Mouse (Mus musculus) frontal cortex, postnatal 36 days (tissue): Measurements from ENCODE around the gene Eif2b2.

ENCODE experiments used
- DNase-seq, 2 experiments: peaks; one replicate each; pipeline ENCODE4 v3.0.0; 2022; ENCODE audit warnings: low spot score in 2 of 2

The Eif2b2 gene

GRCm38 (mm10) chr12:85194623-85195018 lies 24.7 kb upstream of the Eif2b2 start:
- peak in 1 of 2 experiments; percentile 35 for DNase-seq

GRCm38 (mm10) chr12:85195086-85195485 lies 24.2 kb upstream of the Eif2b2 start:
- DNase-seq = no peak

- no peak for DNase-seq
These were observed 23.1 kb upstream of the Eif2b2 start for GRCm38 (mm10) chr12:85196191-85196590.

GRCm38 (mm10) chr12:85197371-85197770 lies 21.9 kb upstream of the Eif2b2 start:
- DNase-seq = no peak

GRCm38 (mm10) chr12:85197936-85198335 lies 21.3 kb upstream of the Eif2b2 start:
- no peak for DNase-seq

GRCm38 (mm10) chr12:85199954-85200353 lies 19.3 kb upstream of the Eif2b2 start:
- no peak for DNase-seq

GRCm38 (mm10) chr12:85200929-85201829 lies 18.1 kb upstream of the Eif2b2 start:
- no peak for DNase-seq

GRCm38 (mm10) chr12:85201830-85202147 lies 17.5 kb upstream of the Eif2b2 start:
- DNase-seq = no peak

GRCm38 (mm10) chr12:85202191-85202590 lies 17.1 kb upstream of the Eif2b2 start:
- DNase-seq = no peak

GRCm38 (mm10) chr12:85203699-85204098 lies 15.6 kb upstream of the Eif2b2 start:
- DNase-seq = no peak

- no peak for DNase-seq
These were observed 15.2 kb upstream of the Eif2b2 start for GRCm38 (mm10) chr12:85204105-85204504.

GRCm38 (mm10) chr12:85205425-85205824 lies 13.9 kb upstream of the Eif2b2 start:
- no peak for DNase-seq

- no peak for DNase-seq
These were observed 10.5 kb upstream of the Eif2b2 start for GRCm38 (mm10) chr12:85208687-85209199.

- DNase-seq = no peak
These were observed 4.2 kb upstream of the Eif2b2 start for GRCm38 (mm10) chr12:85215031-85215430.

GRCm38 (mm10) chr12:85217733-85218310 lies 1.5 kb upstream of the Eif2b2 start:
- no peak for DNase-seq

GRCm38 (mm10) chr12:85219905-85220290 lies 617 bp downstream of the Eif2b2 start:
- no peak for DNase-seq

- DNase-seq = no peak
These were observed 7.9 kb downstream of the Eif2b2 start for GRCm38 (mm10) chr12:85227227-85227626.

- DNase-seq = peak in 1 of 2 experiments; percentile 14
These were observed 8.8 kb downstream of the Eif2b2 start for GRCm38 (mm10) chr12:85227876-85228599.

- DNase-seq = no peak
These were observed 14.4 kb downstream of the Eif2b2 start for GRCm38 (mm10) chr12:85233376-85234358.

GRCm38 (mm10) chr12:85237553-85237952 lies 18.3 kb downstream of the Eif2b2 start:
- DNase-seq = no peak

GRCm38 (mm10) chr12:85252083-85252482 lies 32.8 kb downstream of the Eif2b2 start:
- peak in 1 of 2 experiments; percentile 8 for DNase-seq
